Mouse (Mus musculus) forebrain, embryonic 11.5 days (tissue): ENCODE measurements around the gene Gstp1. TPM values are rescaled to one million over a fixed set of nuclear protein-coding genes. Genes with fewer than 3 reads are reported as not detected.

Source experiments
- ATAC-seq: fragments of 200-750 bp; cut with Nextera tagmentation; replicated peaks from 2 replicates; pipeline ENCODE4 v1.8.0; 2017; ENCODE audit warnings: moderate TSS enrichment; ENCODE audit not compliant: low FRiP score
- DNase-seq: peaks from one replicate; pipeline ENCODE4 v3.0.0-alpha.2; 2017; ENCODE audit warnings: low spot score
- H3K27ac ChIP-seq: fragments of 300-500 bp; sonication (generic); 2 replicates; pipeline ENCODE4 v1.5.1; 2014; ENCODE audit warnings: low read depth, low read length
- H3K27me3 ChIP-seq: fragments of 300-500 bp; sonication (generic); 2 replicates; pipeline ENCODE4 v1.6.1; 2014; ENCODE audit warnings: mild to moderate bottlenecking, low read length, mixed read lengths; ENCODE audit not compliant: control insufficient read depth, insufficient read depth
- H3K36me3 ChIP-seq: fragments of 300-500 bp; sonication (generic); 2 replicates; pipeline ENCODE4 v1.6.1; 2014; ENCODE audit warnings: mild to moderate bottlenecking, low read length, moderate library complexity, mixed read lengths; ENCODE audit not compliant: control insufficient read depth, insufficient read depth
- H3K4me1 ChIP-seq: fragments of 300-500 bp; sonication (generic); replicated peaks from 2 replicates; pipeline ENCODE4 v1.6.1; 2014; ENCODE audit warnings: low read length, mixed read lengths; ENCODE audit not compliant: control insufficient read depth, insufficient read depth
- H3K4me2 ChIP-seq: fragments of 300-500 bp; sonication (generic); 2 replicates; pipeline ENCODE4 v1.6.1; 2014; ENCODE audit warnings: low read depth, mild to moderate bottlenecking, low read length, moderate library complexity, mixed read lengths; ENCODE audit not compliant: severe bottlenecking
- H3K4me3 ChIP-seq: fragments of 300-500 bp; sonication (generic); 2 replicates; pipeline ENCODE4 v1.5.1; 2014; ENCODE audit warnings: low read depth, low read length
- H3K9ac ChIP-seq: fragments of 300-500 bp; sonication (generic); 2 replicates; pipeline ENCODE4 v1.6.1; 2014; ENCODE audit warnings: low read length
- H3K9me3 ChIP-seq: fragments of 300-500 bp; sonication (generic); 2 replicates; pipeline ENCODE4 v1.6.1; 2016; ENCODE audit warnings: low read length, mixed read lengths; ENCODE audit not compliant: control insufficient read depth
- WGBS: fragments of 180-500 bp; shearing (Covaris S2); extraction: QIAGEN DNeasy Blood & Tissue Kit; methylation state at CpG from one replicate; pipeline ENCODE4 v1.1.7; 2014; 5-methylcytosine and 5-hydroxymethylcytosine counted together
- polyA plus RNA-seq: library from polyadenylated mRNA; unstranded; fragments of >200 nt; fragmentation: Nextera tagmentation; extraction: Ambion mirVana; gene quantifications from 2 replicates; pipeline ENCODE4 v1.2.1, GENCODE M21; 2014

The Gstp1 gene
- polyA plus RNA-seq, 1 experiment from 2014 or later = 347 TPM

DNA sequence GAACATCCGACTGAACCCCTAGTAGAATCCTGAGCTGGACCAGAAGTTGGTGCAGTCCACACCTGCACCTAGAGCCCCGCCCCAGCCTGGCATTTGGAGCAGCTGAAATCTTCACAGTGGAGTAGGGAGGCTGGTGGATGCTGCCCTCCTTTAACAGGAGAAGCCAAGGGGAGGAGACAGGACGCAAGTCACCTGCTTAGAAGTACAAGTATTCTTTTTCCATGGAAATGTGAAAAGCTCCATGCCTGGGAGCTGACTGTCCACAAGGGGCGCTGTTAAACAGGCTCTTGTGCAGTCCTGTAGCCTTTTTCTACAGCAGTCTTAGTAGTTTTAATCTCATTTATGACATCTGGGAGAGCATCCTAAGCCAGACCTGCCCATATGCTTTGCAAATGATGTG is 49.0 kb downstream of the Gstp1 start:
- Histone ChIP-seq H3K4me3 (no peak overlapping the region), H3K4me1 (peaks cover 4% of the 10 kb centered on the region; the same call in 1 of the 2 replicates), H3K9me3 (no peaks in the 10 kb centered on the region), H3K27ac (no peak overlapping the region), H3K27me3 (no peaks in the 10 kb centered on the region), H3K9ac (no peak overlapping the region), H3K36me3 (no peaks in the 10 kb centered on the region), H3K4me2 (no peak overlapping the region)
- 84% methylated on average over 4 of the region's 4 CpGs for WGBS
- no peak for DNase-seq
- no peak for ATAC-seq

DNA sequence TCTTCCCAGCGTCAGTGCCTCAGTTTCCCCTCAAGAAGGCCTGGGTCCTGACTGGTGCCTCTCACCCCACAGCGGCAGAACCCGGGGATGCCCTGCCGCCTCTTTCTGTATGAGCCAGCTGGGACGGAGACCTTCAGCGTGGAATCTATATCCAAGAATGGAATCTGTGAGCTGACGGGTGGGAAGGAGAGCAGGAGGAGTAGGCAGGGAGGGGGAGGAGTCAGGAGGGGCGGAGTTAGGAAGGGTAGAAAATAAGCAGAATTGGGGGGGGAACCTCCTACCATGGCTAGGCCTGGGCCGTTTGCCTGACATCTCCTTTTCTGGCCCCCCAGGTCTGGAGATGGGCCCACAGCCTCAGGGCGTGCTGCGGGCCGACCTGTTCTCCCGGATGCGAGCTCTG is 49.7 kb downstream of the Gstp1 start:
- Histone ChIP-seq H3K36me3 (no peaks in the 10 kb centered on the region), H3K4me2 (no peak overlapping the region), H3K4me1 (peaks cover 4% of the 10 kb centered on the region; the same call in 1 of the 2 replicates), H3K4me3 (no peak overlapping the region), H3K27ac (no peak overlapping the region), H3K9me3 (no peaks in the 10 kb centered on the region), H3K27me3 (no peaks in the 10 kb centered on the region), H3K9ac (no peak overlapping the region)
- ATAC-seq = no peak
- WGBS = 92% methylated on average over 14 of the region's 14 CpGs
- DNase-seq = no peak

DNA sequence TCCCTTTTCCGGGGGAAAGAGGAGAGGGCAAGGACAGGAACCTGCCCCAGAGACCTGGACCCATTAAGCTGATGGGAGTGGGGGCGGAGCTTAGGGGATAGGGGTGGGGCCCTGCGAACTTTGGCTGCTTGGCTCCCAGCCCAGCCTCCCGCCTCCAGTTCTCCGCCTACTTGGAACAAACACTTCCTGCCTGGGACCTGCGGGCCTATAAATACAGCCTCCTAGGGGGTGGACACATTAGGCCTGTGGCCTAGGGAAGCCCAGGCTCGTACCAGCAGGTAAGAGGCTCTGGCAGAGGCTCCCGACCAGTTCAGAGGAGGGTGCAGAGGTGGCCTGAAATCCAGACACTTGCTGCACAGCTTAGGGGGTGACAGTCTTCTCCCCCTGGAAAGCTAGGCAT is 51.5 kb downstream of the Gstp1 start, which contains the start of gene Acy3:
Gene Acy3 (plus strand): TSS at position 237 of the 400 bp plus-strand sequence.
- peak; percentile 67 for DNase-seq
- Histone ChIP-seq H3K4me1 (peaks cover 4% of the 10 kb centered on the region; the same call in 1 of the 2 replicates), H3K27me3 (no peaks in the 10 kb centered on the region), H3K4me3 (no peak within 1 kb of the TSS), H3K36me3 (no peaks in the 10 kb centered on the region), H3K4me2 (0 out of 2 replicates have a peak within 1 kb of the TSS, but pooled peaks have one; percentile 2), H3K9ac (no peak within 1 kb of the TSS), H3K9me3 (no peaks in the 10 kb centered on the region), H3K27ac (no peak within 1 kb of the TSS)
- no peak for ATAC-seq
- 26% methylated on average over 8 of the region's 8 CpGs for WGBS

Other genes with a start within 250 kb of the Gstp1 start
- 65.8 and 70.0 TPM in 2 replicates for gene Chka, start 186.2 kb downstream of the Gstp1 start, polyA plus RNA-seq
- 11.4 and 15.7 TPM in 2 replicates for gene Tcirg1, start 130.9 kb downstream of the Gstp1 start, polyA plus RNA-seq
- gene Ndufs8, start 125.2 kb downstream of the Gstp1 start, polyA plus RNA-seq = 189 and 206 TPM in 2 replicates
- gene Aldh3b1, start 108.2 kb downstream of the Gstp1 start, polyA plus RNA-seq = 0.35 and 0.64 TPM in 2 replicates
- gene Unc93b1, start 102.8 kb downstream of the Gstp1 start, polyA plus RNA-seq = 4.9 and 5.7 TPM in 2 replicates
- gene Aldh3b3, start 79.3 kb downstream of the Gstp1 start, polyA plus RNA-seq = not detected in 2 replicates
- gene Aldh3b2, start 65.7 kb downstream of the Gstp1 start, polyA plus RNA-seq = 0.73 and 1.0 TPM in 2 replicates
- 1.7 and 2.3 TPM in 2 replicates for gene Acy3, start 51.4 kb downstream of the Gstp1 start, polyA plus RNA-seq
- not detected in 2 replicates for gene Tbx10, start 45.2 kb downstream of the Gstp1 start, polyA plus RNA-seq
- 21.2 and 21.9 TPM in 2 replicates for gene Nudt8, start 37.4 kb downstream of the Gstp1 start, polyA plus RNA-seq
- gene Gm49405, start 37.4 kb downstream of the Gstp1 start, polyA plus RNA-seq = 3.0 TPM in 2 replicates
- gene Doc2g, start 34.7 kb downstream of the Gstp1 start, polyA plus RNA-seq = 3.8 and 4.2 TPM in 2 replicates
- gene Ndufv1, start 25.2 kb downstream of the Gstp1 start, polyA plus RNA-seq = 174 and 198 TPM in 2 replicates
- gene Gstp2, start 8.0 kb upstream of the Gstp1 start, polyA plus RNA-seq = 1.4 and 1.8 TPM in 2 replicates
- not detected in 2 replicates for gene Gstp3, start 21.6 kb upstream of the Gstp1 start, polyA plus RNA-seq
- gene Cabp2, start 43.6 kb upstream of the Gstp1 start, polyA plus RNA-seq = not detected in 2 replicates
- 73.6 and 83.9 TPM in 2 replicates for gene Cdk2ap2, start 59.2 kb upstream of the Gstp1 start, polyA plus RNA-seq
- 13.9 and 18.0 TPM in 2 replicates for gene Pitpnm1, start 62.0 kb upstream of the Gstp1 start, polyA plus RNA-seq
- gene Aip, start 87.9 kb upstream of the Gstp1 start, polyA plus RNA-seq = 52.3 and 59.0 TPM in 2 replicates
- not detected in 2 replicates for gene Gpr152, start 101.8 kb upstream of the Gstp1 start, polyA plus RNA-seq
- not detected in 2 replicates for gene Cabp4, start 106.0 kb upstream of the Gstp1 start, polyA plus RNA-seq
- 119 and 128 TPM in 2 replicates for gene Coro1b, start 110.6 kb upstream of the Gstp1 start, polyA plus RNA-seq
- 0.52 and 0.96 TPM in 2 replicates for gene Ptprcap, start 115.6 kb upstream of the Gstp1 start, polyA plus RNA-seq
- gene Rps6kb2, start 125.4 kb upstream of the Gstp1 start, polyA plus RNA-seq = 50.1 and 55.8 TPM in 2 replicates
- 3.1 and 3.2 TPM in 2 replicates for gene Carns1, start 137.5 kb upstream of the Gstp1 start, polyA plus RNA-seq
- gene Tbc1d10c, start 153.3 kb upstream of the Gstp1 start, polyA plus RNA-seq = 0.43 and 1.3 TPM in 2 replicates
- 856 and 864 TPM in 2 replicates for gene Ppp1ca, start 154.1 kb upstream of the Gstp1 start, polyA plus RNA-seq
- gene Rad9a, start 163.7 kb upstream of the Gstp1 start, polyA plus RNA-seq = 49.9 and 52.6 TPM in 2 replicates
- 1.0 and 1.8 TPM in 2 replicates for gene Clcf1, start 176.3 kb upstream of the Gstp1 start, polyA plus RNA-seq
- not detected in 2 replicates for gene AC109138.7, start 176.4 kb upstream of the Gstp1 start, polyA plus RNA-seq
- gene Pold4, start 193.9 kb upstream of the Gstp1 start, polyA plus RNA-seq = 8.0 and 8.8 TPM in 2 replicates
- 3.3 and 4.2 TPM in 2 replicates for gene Ssh3, start 231.2 kb upstream of the Gstp1 start, polyA plus RNA-seq
- 9.5 and 12.1 TPM in 2 replicates for gene Ankrd13d, start 245.2 kb upstream of the Gstp1 start, polyA plus RNA-seq